Mouse (Mus musculus) urinary bladder, postnatal 4 days (tissue): Measurements from ENCODE around the gene Cln3.

Source experiments
- DNase-seq, 2 experiments: peaks; one replicate each; pipeline ENCODE4 v3.0.0; 2021 to 2022; ENCODE audit warnings: low spot score in 2 of 2

Cln3 gene

GRCm38 (mm10) chr7:126523316-126523715, 62.3 kb downstream of the Cln3 start:
- no peak for DNase-seq
